Mouse (Mus musculus) E14TG2a.4 (cell line): ENCODE measurements at regions not wholly inside any gene's neighbourhood (a gene's known extent, or its start where the extent isn't known, plus 50 kb on each side); places are given as distances from the start of the nearest gene placed in this dataset.

Experiments
- H3K27me3 ChIP-seq: 2 replicates; pipeline ENCODE4 v1.6.1; 2014; ENCODE audit warnings: low read length, control low read depth; ENCODE audit not compliant: insufficient read depth
- H3K36me3 ChIP-seq: 2 replicates; pipeline ENCODE4 v1.6.1; 2014; ENCODE audit warnings: low read length, control low read depth; ENCODE audit not compliant: insufficient read depth
- H3K4me1 ChIP-seq: replicated peaks from 2 replicates; pipeline ENCODE4 v1.6.1; 2014; ENCODE audit warnings: low read depth, low read length, control low read depth
- H3K4me3 ChIP-seq: replicated peaks from 2 replicates; pipeline ENCODE4 v1.5.1; 2014; ENCODE audit warnings: mild to moderate bottlenecking, low read length
- H3K9me3 ChIP-seq: 2 replicates; pipeline ENCODE4 v1.6.1; 2014; ENCODE audit warnings: low read length, control low read depth
- CTCF ChIP-seq: conservative IDR thresholded peaks from 2 replicates; pipeline ENCODE4 v1.5.1; 2014; ENCODE audit warnings: low read length
- NANOG ChIP-seq: IDR thresholded peaks from 2 replicates; pipeline ENCODE4 v1.6.1; 2014; ENCODE audit warnings: borderline replicate concordance, low read length, mixed read lengths
- POU5F1 ChIP-seq: IDR thresholded peaks from 2 replicates; pipeline ENCODE4 v1.6.1; 2014; ENCODE audit warnings: low read length, borderline replicate concordance

DNA sequence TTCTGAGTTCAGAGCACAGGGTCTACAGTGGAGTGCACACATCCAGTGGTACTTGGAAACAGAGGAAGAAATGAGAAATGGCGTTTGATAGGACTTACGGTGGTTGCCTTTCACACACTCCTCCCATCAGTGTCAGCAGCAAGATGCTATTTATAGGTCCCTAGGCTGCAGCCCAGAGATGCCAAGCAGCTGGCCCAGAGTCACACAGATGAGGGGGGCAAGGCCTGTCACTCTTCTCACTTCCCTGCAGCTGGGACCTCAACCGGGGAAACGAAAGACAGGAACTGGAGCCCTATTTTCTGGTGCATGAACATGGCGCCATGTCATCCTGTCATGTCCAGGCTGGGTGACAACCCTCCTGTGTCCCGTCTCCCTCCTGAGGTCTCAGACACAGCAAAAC is 71.3 kb upstream of the Crhr1 start:
- Histone ChIP-seq H3K4me1 (0 out of 2 replicates have a peak, but pooled peaks cover 3% of the 10 kb centered on the region), H3K4me3 (no peak overlapping the region), H3K27me3 (peaks cover 9% of the 10 kb centered on the region; the same call in 1 of the 2 replicates), H3K9me3 (no peaks in the 10 kb centered on the region), H3K36me3 (no peaks in the 10 kb centered on the region)
- TF ChIP-seq CTCF (no peak), NANOG (no peak)

DNA sequence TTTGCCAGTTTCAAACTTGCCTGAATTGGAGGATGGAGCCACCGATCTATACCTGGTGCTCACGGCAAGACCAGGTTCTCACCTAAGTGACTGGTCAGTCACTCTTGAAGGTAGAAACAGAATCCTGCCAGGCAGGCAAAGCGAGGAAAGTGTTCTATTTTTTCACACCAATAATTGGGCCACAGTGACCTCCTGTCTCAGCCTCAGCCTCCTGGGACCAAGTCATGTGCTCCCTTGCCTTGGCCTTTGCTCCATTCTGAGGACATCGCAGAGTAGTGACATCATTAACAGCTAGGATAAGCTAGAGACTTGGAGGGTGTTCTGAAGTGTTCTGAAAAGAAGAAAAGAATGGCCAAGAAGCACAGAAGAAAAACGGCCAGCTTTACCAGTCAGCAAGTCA is 67.5 kb upstream of the Crhr1 start:
- Histone ChIP-seq H3K36me3 (no peaks in the 10 kb centered on the region), H3K4me1 (no peaks in the 10 kb centered on the region), H3K9me3 (no peaks in the 10 kb centered on the region), H3K27me3 (peaks cover 3% of the 10 kb centered on the region; the same call in 1 of the 2 replicates), H3K4me3 (no peak overlapping the region)
- TF ChIP-seq CTCF (no peak), POU5F1 (no peak), NANOG (no peak)

DNA sequence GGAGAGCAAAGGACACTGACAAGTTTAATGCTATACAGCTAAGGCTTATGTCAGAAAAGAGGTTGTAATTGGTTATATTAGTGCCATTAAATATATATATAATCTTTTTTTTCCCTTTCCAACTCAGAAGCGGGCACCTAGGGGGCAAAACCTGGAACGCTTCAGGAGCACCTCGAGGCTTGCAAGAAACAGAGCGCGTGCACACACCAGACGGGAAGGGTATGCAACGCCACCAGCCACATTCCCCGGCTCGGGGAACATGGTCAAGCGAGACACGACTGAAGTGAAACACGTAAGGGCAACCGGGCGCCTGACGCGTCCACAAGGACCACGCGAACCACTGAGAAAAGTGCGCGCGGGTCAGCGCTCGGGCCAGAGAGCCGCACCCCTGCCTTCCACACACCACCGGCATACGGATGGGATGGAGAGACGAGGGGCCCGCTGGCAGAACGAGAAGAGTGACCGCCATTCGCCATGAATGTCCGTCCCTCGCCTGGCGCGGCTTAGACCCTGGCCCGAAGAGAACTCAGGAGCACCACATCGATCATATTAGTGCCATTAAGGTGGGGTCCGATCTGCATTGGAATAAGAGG is 60.0 kb upstream of the Crhr1 start:
- Histone ChIP-seq H3K36me3 (no peaks in the 10 kb centered on the region), H3K4me1 (no peaks in the 10 kb centered on the region; the same call in 1 of the 2 replicates), H3K4me3 (peak overlapping the region; percentile 67), H3K9me3 (no peaks in the 10 kb centered on the region), H3K27me3 (peaks cover 39% of the 10 kb centered on the region)
- TF ChIP-seq POU5F1 (no peak), CTCF (no peak), NANOG (no peak)

DNA sequence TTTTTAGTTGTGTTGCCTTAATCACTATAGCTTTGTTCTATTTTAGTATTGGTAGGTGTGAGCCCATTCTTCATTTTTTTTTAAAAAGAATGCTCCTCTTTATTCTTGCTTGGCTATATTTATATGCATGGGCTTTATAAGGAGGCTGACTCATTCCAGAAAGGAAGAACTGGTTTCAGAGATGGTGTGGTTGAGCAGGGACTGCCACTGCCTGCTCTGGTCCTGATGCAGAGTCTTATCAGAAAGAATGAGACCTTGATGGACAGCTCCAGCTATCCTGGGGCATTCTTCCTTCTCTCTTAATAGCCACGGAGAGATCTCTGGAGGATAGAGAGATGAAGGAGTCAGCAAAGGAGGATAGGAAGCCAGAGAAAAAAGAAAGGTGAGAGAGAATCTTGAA is 57.9 kb upstream of the Crhr1 start:
- peaks cover 39% of the 10 kb centered on the region for H3K27me3 ChIP-seq
- H3K36me3 ChIP-seq, result no peaks in the 10 kb centered on the region
- no peak for TF ChIP-seq CTCF
- no peak for TF ChIP-seq NANOG
- no peak for TF ChIP-seq POU5F1
- H3K9me3 ChIP-seq, result no peaks in the 10 kb centered on the region
- no peak overlapping the region for H3K4me3 ChIP-seq
- no peaks in the 10 kb centered on the region; the same call in 1 of the 2 replicates for H3K4me1 ChIP-seq

DNA sequence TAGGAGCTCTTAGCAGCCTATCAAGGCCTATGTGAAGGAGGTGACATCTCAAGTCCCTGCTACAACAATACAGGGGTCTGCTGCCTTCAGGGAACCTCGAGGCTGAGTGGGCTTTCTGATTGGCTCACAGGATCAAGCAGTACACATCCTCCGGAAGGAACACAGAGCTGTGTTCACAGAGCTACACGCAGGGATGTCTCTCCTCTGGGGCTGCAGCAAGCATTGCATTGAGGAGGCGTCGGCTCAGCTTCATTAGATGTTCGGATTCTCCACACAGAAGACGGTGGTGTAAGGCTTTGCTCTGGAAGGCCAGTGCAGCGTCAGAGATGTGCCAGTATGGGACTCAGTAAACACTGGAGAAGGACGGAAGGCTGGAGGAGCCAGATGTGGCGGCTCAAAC is 57.3 kb upstream of the Crhr1 start:
- TF ChIP-seq POU5F1 (no peak), CTCF (no peak), NANOG (no peak)
- Histone ChIP-seq H3K4me1 (no peaks in the 10 kb centered on the region; the same call in 1 of the 2 replicates), H3K9me3 (no peaks in the 10 kb centered on the region)

DNA sequence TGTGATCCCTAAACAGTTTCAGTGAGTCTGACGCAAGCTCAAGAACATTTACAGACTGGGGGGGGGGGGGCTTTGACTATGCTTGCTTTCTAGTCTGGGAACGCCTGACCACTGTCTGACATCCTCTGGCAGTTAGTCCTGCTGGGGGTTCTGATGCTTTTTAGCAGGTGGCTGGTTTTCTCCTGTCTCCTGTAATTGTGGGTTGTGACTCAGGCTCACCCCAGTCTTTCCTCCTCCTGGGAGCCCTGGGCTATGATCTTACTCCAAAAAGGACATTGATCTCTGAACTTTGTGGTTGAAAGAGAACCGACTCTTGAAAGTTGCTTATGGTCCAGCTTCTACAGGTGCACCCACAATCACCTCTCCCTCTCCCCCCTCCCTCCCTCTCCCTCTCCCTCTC is 50.6 kb upstream of the Crhr1 start:
- Histone ChIP-seq H3K4me1 (no peaks in the 10 kb centered on the region), H3K27me3 (0 out of 2 replicates have a peak, but pooled peaks cover 5% of the 10 kb centered on the region), H3K4me3 (no peak overlapping the region), H3K9me3 (no peaks in the 10 kb centered on the region), H3K36me3 (no peaks in the 10 kb centered on the region)
- TF ChIP-seq CTCF (no peak), POU5F1 (no peak), NANOG (no peak)

More for the DNA sequence above, 57.3 kb upstream of the Crhr1 start:
- peaks cover 39% of the 10 kb centered on the region for H3K27me3 ChIP-seq
- no peak overlapping the region for H3K4me3 ChIP-seq
- H3K36me3 ChIP-seq, result no peaks in the 10 kb centered on the region
